Mouse (Mus musculus): ENCODE data around the gene Cyp2u1. TPM values are rescaled to one million over a fixed set of nuclear protein-coding genes. Genes with fewer than 3 reads are reported as not detected.

Gene Cyp2u1
- polyA plus RNA-seq, 1 experiment from 2014 or later: 1.2 TPM

- no peak overlapping the region for H3K4me2 ChIP-seq
- H3K27ac ChIP-seq: no peak overlapping the region
- no peak overlapping the region for H3K4me3 ChIP-seq
- H3K27me3 ChIP-seq: no peaks in the 10 kb centered on the region
- H3K4me1 ChIP-seq: peaks cover 10% of the 10 kb centered on the region; the same call in 1 of the 2 replicates
- 8% methylated on average over 6 of the region's 6 CpGs for WGBS
- no peak overlapping the region for H3K9ac ChIP-seq
- no peak for ATAC-seq (ENCODE audit: insufficient number of reproducible peaks, low FRiP score, low TSS enrichment, low read depth)
- H3K9me3 ChIP-seq: no peaks in the 10 kb centered on the region
- no peaks in the 10 kb centered on the region for H3K36me3 ChIP-seq
These were observed 3.1 kb downstream of the Cyp2u1 start for GRCm38 (mm10) chr3:131299908-131300307.

- Histone ChIP-seq H3K4me1 (peaks cover 10% of the 10 kb centered on the region; the same call in 1 of the 2 replicates), H3K9me3 (no peaks in the 10 kb centered on the region), H3K4me3 (no peak overlapping the region), H3K9ac (no peak overlapping the region), H3K27me3 (no peaks in the 10 kb centered on the region), H3K4me2 (no peak overlapping the region), H3K27ac (no peak overlapping the region), H3K36me3 (no peaks in the 10 kb centered on the region)
- 76% methylated on average over 9 of the region's 9 CpGs for WGBS
- ATAC-seq (ENCODE audit: insufficient number of reproducible peaks, low FRiP score, low TSS enrichment, low read depth): no peak
These were observed 3.9 kb downstream of the Cyp2u1 start for GRCm38 (mm10) chr3:131299078-131299477.

GRCm38 (mm10) chr3:131296893-131297292 is 6.1 kb downstream of the Cyp2u1 start:
- no peaks in the 10 kb centered on the region for H3K9me3 ChIP-seq
- no peaks in the 10 kb centered on the region for H3K36me3 ChIP-seq
- WGBS: 85% methylated on average over 7 of the region's 7 CpGs
- H3K4me1 ChIP-seq: no peaks in the 10 kb centered on the region; the same call in 1 of the 2 replicates
- H3K27ac ChIP-seq: no peak overlapping the region
- no peak for ATAC-seq (ENCODE audit: insufficient number of reproducible peaks, low FRiP score, low TSS enrichment, low read depth)
- no peak overlapping the region for H3K4me2 ChIP-seq
- H3K4me3 ChIP-seq: no peak overlapping the region
- H3K27me3 ChIP-seq: no peaks in the 10 kb centered on the region
- no peak overlapping the region for H3K9ac ChIP-seq

GRCm38 (mm10) chr3:131295513-131296200 is 7.4 kb downstream of the Cyp2u1 start:
- H3K27me3 ChIP-seq: no peaks in the 10 kb centered on the region
- no peak overlapping the region for H3K4me2 ChIP-seq
- no peak overlapping the region for H3K4me3 ChIP-seq
- no peak overlapping the region for H3K27ac ChIP-seq
- no peaks in the 10 kb centered on the region for H3K9me3 ChIP-seq
- no peak for ATAC-seq (ENCODE audit: insufficient number of reproducible peaks, low FRiP score, low TSS enrichment, low read depth)
- no peak overlapping the region for H3K9ac ChIP-seq
- no peaks in the 10 kb centered on the region for H3K36me3 ChIP-seq
- 86% methylated on average over 12 of the region's 12 CpGs for WGBS
- H3K4me1 ChIP-seq: no peaks in the 10 kb centered on the region; the same call in 1 of the 2 replicates

- Histone ChIP-seq H3K4me3 (no peak overlapping the region), H3K4me2 (no peak overlapping the region), H3K4me1 (no peaks in the 10 kb centered on the region; the same call in 1 of the 2 replicates), H3K9ac (no peak overlapping the region), H3K9me3 (no peaks in the 10 kb centered on the region), H3K36me3 (no peaks in the 10 kb centered on the region), H3K27me3 (no peaks in the 10 kb centered on the region), H3K27ac (no peak overlapping the region)
- WGBS: 58% methylated on average over 3 of the region's 3 CpGs
- ATAC-seq (ENCODE audit: insufficient number of reproducible peaks, low FRiP score, low TSS enrichment, low read depth): no peak
These were observed 8.5 kb downstream of the Cyp2u1 start for GRCm38 (mm10) chr3:131294503-131294902.

- Histone ChIP-seq H3K4me1 (no peaks in the 10 kb centered on the region), H3K9me3 (no peaks in the 10 kb centered on the region), H3K9ac (no peak overlapping the region), H3K4me3 (no peak overlapping the region), H3K27me3 (no peaks in the 10 kb centered on the region), H3K4me2 (no peak overlapping the region), H3K27ac (no peak overlapping the region), H3K36me3 (no peaks in the 10 kb centered on the region)
- no peak for ATAC-seq (ENCODE audit: insufficient number of reproducible peaks, low FRiP score, low TSS enrichment, low read depth)
- 69% methylated on average over 3 of the region's 3 CpGs for WGBS
These were observed 10.1 kb downstream of the Cyp2u1 start for GRCm38 (mm10) chr3:131292959-131293358.

- Histone ChIP-seq H3K4me2 (no peak overlapping the region), H3K4me1 (no peaks in the 10 kb centered on the region), H3K36me3 (no peaks in the 10 kb centered on the region), H3K9ac (no peak overlapping the region), H3K27ac (no peak overlapping the region), H3K9me3 (no peaks in the 10 kb centered on the region), H3K27me3 (no peaks in the 10 kb centered on the region), H3K4me3 (no peak overlapping the region)
- ATAC-seq (ENCODE audit: insufficient number of reproducible peaks, low FRiP score, low TSS enrichment, low read depth): no peak
- WGBS: 89% methylated on average over 2 of the region's 2 CpGs
These were observed 10.7 kb downstream of the Cyp2u1 start for GRCm38 (mm10) chr3:131292349-131292748.

- Histone ChIP-seq H3K9ac (no peak overlapping the region), H3K4me3 (no peak overlapping the region), H3K36me3 (no peaks in the 10 kb centered on the region), H3K9me3 (no peaks in the 10 kb centered on the region), H3K27me3 (no peaks in the 10 kb centered on the region), H3K27ac (no peak overlapping the region), H3K4me2 (no peak overlapping the region), H3K4me1 (no peaks in the 10 kb centered on the region)
- WGBS: 80% methylated on average over 4 of the region's 4 CpGs
- ATAC-seq (ENCODE audit: insufficient number of reproducible peaks, low FRiP score, low TSS enrichment, low read depth): no peak
These were observed 11.1 kb downstream of the Cyp2u1 start for GRCm38 (mm10) chr3:131291890-131292289.

GRCm38 (mm10) chr3:131274151-131274550 is 28.9 kb downstream of the Cyp2u1 start:
- 68% methylated on average over 4 of the region's 4 CpGs for WGBS
- H3K4me3 ChIP-seq: no peak overlapping the region
- H3K9ac ChIP-seq: no peak overlapping the region
- H3K9me3 ChIP-seq: no peaks in the 10 kb centered on the region
- no peaks in the 10 kb centered on the region for H3K36me3 ChIP-seq
- no peak overlapping the region for H3K4me2 ChIP-seq
- H3K27ac ChIP-seq: no peak overlapping the region
- ATAC-seq (ENCODE audit: insufficient number of reproducible peaks, low FRiP score, low TSS enrichment, low read depth): no peak
- H3K4me1 ChIP-seq: peaks cover 28% of the 10 kb centered on the region
- H3K27me3 ChIP-seq: no peaks in the 10 kb centered on the region

- H3K36me3 ChIP-seq: no peaks in the 10 kb centered on the region
- H3K27ac ChIP-seq: peak overlapping the region; percentile 84; the same call in 1 of the 2 replicates
- peak overlapping the region; percentile 79 for H3K4me3 ChIP-seq
- H3K9me3 ChIP-seq: no peaks in the 10 kb centered on the region
- H3K9ac ChIP-seq: 0 out of 2 replicates have a peak overlapping the region, but pooled peaks have one; percentile 17
- peak overlapping the region; percentile 67 for H3K4me2 ChIP-seq
- peak; percentile 25; the same call in 1 of the 2 replicates for ATAC-seq (ENCODE audit: insufficient number of reproducible peaks, low FRiP score, low TSS enrichment, low read depth)
- WGBS: 14% methylated on average over 10 of the region's 10 CpGs
- peaks cover 28% of the 10 kb centered on the region for H3K4me1 ChIP-seq
- H3K27me3 ChIP-seq: no peaks in the 10 kb centered on the region
These were observed 30.5 kb downstream of the Cyp2u1 start for GRCm38 (mm10) chr3:131272374-131273100.

- under 1% methylated on average over 50 of the region's 54 CpGs for WGBS
- Histone ChIP-seq H3K4me3 (peak within 1 kb of the TSS; percentile 79), H3K9ac (peak within 1 kb of the TSS; percentile 79), H3K27ac (peak within 1 kb of the TSS; percentile 84), H3K9me3 (no peaks in the 10 kb centered on the region), H3K36me3 (peaks cover 3% of the 10 kb centered on the region; the same call in 1 of the 2 replicates), H3K4me2 (peak within 1 kb of the TSS; percentile 67), H3K4me1 (peaks cover 30% of the 10 kb centered on the region), H3K27me3 (no peaks in the 10 kb centered on the region)
- ATAC-seq (ENCODE audit: insufficient number of reproducible peaks, low FRiP score, low TSS enrichment, low read depth): peak; percentile 88
These were observed 31.3 kb downstream of the Cyp2u1 start, which contains the start of gene Hadh for GRCm38 (mm10) chr3:131271559-131272373. TSS of gene Hadh (minus strand) at chr3:131272101.

Measured in limb, embryonic 15.5 days (tissue).